Mouse (Mus musculus): ENCODE data around the gene Srpk1. TPM values are rescaled to one million over a fixed set of nuclear protein-coding genes. Genes with fewer than 3 reads are reported as not detected.

Gene Srpk1
- polyA plus RNA-seq, 1 experiment: 47.5 TPM

DNA sequence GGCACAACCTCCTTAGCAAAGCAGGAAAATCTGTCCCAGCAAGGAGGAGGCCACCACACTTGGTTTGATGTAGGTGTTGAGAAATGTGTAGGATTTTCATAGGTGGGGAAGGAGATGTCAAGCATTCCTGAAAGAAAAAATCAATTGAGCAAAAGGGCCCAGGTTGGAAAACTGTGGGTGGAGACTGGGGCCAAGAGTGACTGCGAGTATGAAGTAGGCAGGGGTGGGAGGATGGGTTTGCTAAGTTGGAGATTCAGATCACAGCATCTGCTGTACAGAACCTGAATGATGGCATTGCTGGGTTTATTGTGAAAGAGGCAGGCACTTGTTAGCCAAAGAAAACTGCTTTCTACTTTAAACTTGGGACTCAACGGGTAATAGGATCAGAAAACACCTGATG lies 2.3 kb upstream of the Srpk1 start:
- no peak for DNase-seq
- Histone ChIP-seq H3K27me3 (ENCODE audit: control insufficient read depth, insufficient read depth, low read length) (no peaks in the 10 kb centered on the region), H3K4me3 (replicated peaks; ENCODE audit: insufficient read depth, low read depth, low read length) (no peak overlapping the region), H3K27ac (ENCODE audit: insufficient read depth, low read length) (no peak overlapping the region), H3K4me1 (ENCODE audit: control insufficient read depth, insufficient read depth, low read length) (peaks cover 7% of the 10 kb centered on the region)
- 69% methylated on average over 2 of the region's 2 CpGs for WGBS
- TF ChIP-seq CTCF (IDR thresholded peaks at IDR 0.05; ENCODE audit: borderline replicate concordance, insufficient read depth, low read depth, low read length): no peak

GRCm38 (mm10) chr17:28621381-28622299 lies 869 bp downstream of the Srpk1 start:
- Histone ChIP-seq H3K4me3 (replicated peaks; ENCODE audit: insufficient read depth, low read depth, low read length) (peak overlapping the region; percentile 93), H3K4me1 (ENCODE audit: control insufficient read depth, insufficient read depth, low read length) (peaks cover 7% of the 10 kb centered on the region), H3K27ac (ENCODE audit: insufficient read depth, low read length) (0 out of 2 replicates have a peak overlapping the region, but pooled peaks have one; percentile 17), H3K27me3 (ENCODE audit: control insufficient read depth, insufficient read depth, low read length) (no peaks in the 10 kb centered on the region)
- WGBS: under 1% methylated on average over 77 of the region's 78 CpGs
- TF ChIP-seq CTCF (IDR thresholded peaks at IDR 0.05; ENCODE audit: borderline replicate concordance, insufficient read depth, low read depth, low read length) (no peak), POLR2A (IDR thresholded peaks at IDR 0.05; ENCODE audit: borderline replicate concordance, insufficient read depth, low read length) (no peak)
- peak in 1 of 2 experiments; percentile 54 for DNase-seq

GRCm38 (mm10) chr17:28618775-28619174 lies 3.7 kb downstream of the Srpk1 start:
- WGBS: 95% methylated on average over 1 of the region's 1 CpGs
- Histone ChIP-seq H3K4me1 (ENCODE audit: control insufficient read depth, insufficient read depth, low read length) (peaks cover 7% of the 10 kb centered on the region), H3K4me3 (replicated peaks; ENCODE audit: insufficient read depth, low read depth, low read length) (no peak overlapping the region), H3K27me3 (ENCODE audit: control insufficient read depth, insufficient read depth, low read length) (no peaks in the 10 kb centered on the region), H3K27ac (ENCODE audit: insufficient read depth, low read length) (no peak overlapping the region)
- TF ChIP-seq CTCF (IDR thresholded peaks at IDR 0.05; ENCODE audit: borderline replicate concordance, insufficient read depth, low read depth, low read length) (no peak), POLR2A (IDR thresholded peaks at IDR 0.05; ENCODE audit: borderline replicate concordance, insufficient read depth, low read length) (no peak)
- no peak for DNase-seq

- peaks cover 7% of the 10 kb centered on the region for H3K4me1 ChIP-seq (ENCODE audit: control insufficient read depth, insufficient read depth, low read length)
- no peaks in the 10 kb centered on the region for H3K27me3 ChIP-seq (ENCODE audit: control insufficient read depth, insufficient read depth, low read length)
- no peak overlapping the region for H3K27ac ChIP-seq (ENCODE audit: insufficient read depth, low read length)
- no peak for DNase-seq
- WGBS: 89% methylated on average over 7 of the region's 7 CpGs
- no peak overlapping the region for H3K4me3 ChIP-seq (replicated peaks; ENCODE audit: insufficient read depth, low read depth, low read length)
- no peak for TF ChIP-seq POLR2A (IDR thresholded peaks at IDR 0.05; ENCODE audit: borderline replicate concordance, insufficient read depth, low read length)
- TF ChIP-seq CTCF (IDR thresholded peaks at IDR 0.05; ENCODE audit: borderline replicate concordance, insufficient read depth, low read depth, low read length): no peak
These were observed 4.4 kb downstream of the Srpk1 start for GRCm38 (mm10) chr17:28618124-28618523.

DNA sequence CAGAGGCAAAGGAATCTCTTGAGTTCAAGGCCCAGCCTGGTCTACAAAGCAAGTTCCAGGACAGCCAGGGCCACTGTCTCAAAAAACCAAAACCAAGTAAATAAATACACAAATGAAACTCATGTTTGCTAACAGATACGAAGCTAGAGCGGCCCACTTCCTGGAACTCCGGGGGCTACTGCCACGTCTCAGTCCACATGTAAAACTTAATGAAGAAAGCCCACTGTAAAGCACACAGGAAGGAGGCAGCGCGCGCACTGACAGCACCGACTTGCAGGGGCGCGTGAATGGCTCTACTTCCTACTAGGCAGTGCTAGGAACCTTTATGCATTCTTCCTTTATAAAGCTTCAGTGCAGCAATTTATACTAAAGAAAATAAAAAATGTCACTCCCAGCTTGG lies 4.9 kb downstream of the Srpk1 start:
- Histone ChIP-seq H3K4me3 (replicated peaks; ENCODE audit: insufficient read depth, low read depth, low read length) (no peak overlapping the region), H3K27me3 (ENCODE audit: control insufficient read depth, insufficient read depth, low read length) (no peaks in the 10 kb centered on the region), H3K4me1 (ENCODE audit: control insufficient read depth, insufficient read depth, low read length) (peaks cover 7% of the 10 kb centered on the region), H3K27ac (ENCODE audit: insufficient read depth, low read length) (no peak overlapping the region)
- 93% methylated on average over 10 of the region's 10 CpGs for WGBS
- TF ChIP-seq CTCF (IDR thresholded peaks at IDR 0.05; ENCODE audit: borderline replicate concordance, insufficient read depth, low read depth, low read length): no peak
- no peak for TF ChIP-seq POLR2A (IDR thresholded peaks at IDR 0.05; ENCODE audit: borderline replicate concordance, insufficient read depth, low read length)
- DNase-seq: no peak

- no peak for DNase-seq
- 77% methylated on average over 4 of the region's 4 CpGs for WGBS
- Histone ChIP-seq H3K27ac (ENCODE audit: insufficient read depth, low read length) (no peak overlapping the region), H3K4me3 (replicated peaks; ENCODE audit: insufficient read depth, low read depth, low read length) (no peak overlapping the region), H3K4me1 (ENCODE audit: control insufficient read depth, insufficient read depth, low read length) (peaks cover 2% of the 10 kb centered on the region; the same call in 1 of the 2 replicates), H3K27me3 (ENCODE audit: control insufficient read depth, insufficient read depth, low read length) (no peaks in the 10 kb centered on the region)
- no peak for TF ChIP-seq CTCF (IDR thresholded peaks at IDR 0.05; ENCODE audit: borderline replicate concordance, insufficient read depth, low read depth, low read length)
- no peak for TF ChIP-seq POLR2A (IDR thresholded peaks at IDR 0.05; ENCODE audit: borderline replicate concordance, insufficient read depth, low read length)
These were observed 7.2 kb downstream of the Srpk1 start for GRCm38 (mm10) chr17:28615332-28615731.

DNA sequence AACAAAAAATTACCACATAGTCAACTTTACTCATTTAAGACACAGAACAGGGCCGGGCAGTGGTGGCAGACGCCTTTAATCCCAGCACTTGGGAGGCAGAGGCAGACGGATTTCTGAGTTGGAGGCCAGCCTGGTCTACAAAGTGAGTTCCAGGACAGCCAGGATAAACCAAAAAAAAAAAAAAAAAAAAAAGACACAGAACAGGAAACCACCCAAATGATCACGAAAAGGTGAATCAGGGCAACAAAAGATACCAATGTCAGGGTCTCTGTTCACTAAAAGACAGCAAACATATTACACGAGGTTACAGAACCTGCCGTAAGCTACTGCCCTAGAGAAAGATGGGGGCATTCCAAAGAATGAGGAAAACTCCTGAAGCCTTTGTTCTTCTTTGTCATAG lies 9.4 kb downstream of the Srpk1 start:
- WGBS: 84% methylated on average over 6 of the region's 6 CpGs

GRCm38 (mm10) chr17:28612603-28613002 lies 9.9 kb downstream of the Srpk1 start:
- TF ChIP-seq POLR2A (IDR thresholded peaks at IDR 0.05; ENCODE audit: borderline replicate concordance, insufficient read depth, low read length): no peak
- TF ChIP-seq CTCF (IDR thresholded peaks at IDR 0.05; ENCODE audit: borderline replicate concordance, insufficient read depth, low read depth, low read length): no peak
- Histone ChIP-seq H3K27me3 (ENCODE audit: control insufficient read depth, insufficient read depth, low read length) (no peaks in the 10 kb centered on the region), H3K27ac (ENCODE audit: insufficient read depth, low read length) (no peak overlapping the region), H3K4me1 (ENCODE audit: control insufficient read depth, insufficient read depth, low read length) (no peaks in the 10 kb centered on the region), H3K4me3 (replicated peaks; ENCODE audit: insufficient read depth, low read depth, low read length) (no peak overlapping the region)
- DNase-seq: no peak
- 88% methylated on average over 2 of the region's 2 CpGs for WGBS

More for the DNA sequence above, 9.4 kb downstream of the Srpk1 start:
- H3K4me3 ChIP-seq (replicated peaks; ENCODE audit: insufficient read depth, low read depth, low read length): no peak overlapping the region
- H3K27ac ChIP-seq (ENCODE audit: insufficient read depth, low read length): no peak overlapping the region
- TF ChIP-seq CTCF (IDR thresholded peaks at IDR 0.05; ENCODE audit: borderline replicate concordance, insufficient read depth, low read depth, low read length) (no peak), POLR2A (IDR thresholded peaks at IDR 0.05; ENCODE audit: borderline replicate concordance, insufficient read depth, low read length) (no peak)
- H3K4me1 ChIP-seq (ENCODE audit: control insufficient read depth, insufficient read depth, low read length): no peaks in the 10 kb centered on the region
- no peaks in the 10 kb centered on the region for H3K27me3 ChIP-seq (ENCODE audit: control insufficient read depth, insufficient read depth, low read length)
- DNase-seq: no peak
